Mouse (Mus musculus) monocyte, adult 5-6 weeks (primary cell): ENCODE measurements around the gene Actg1. TPM values are rescaled to one million over a fixed set of nuclear protein-coding genes. Genes with fewer than 3 reads are reported as not detected.

Source experiments
- ATAC-seq: fragments of 153-309, 156-312 bp; replicated peaks from 2 replicates; pipeline ENCODE4 v1.8.0; 2017; ENCODE audit warnings: mild to moderate bottlenecking; ENCODE audit not compliant: low TSS enrichment, insufficient number of reproducible peaks, severe bottlenecking, poor library complexity, low FRiP score
- total RNA-seq: library from RNA; stranded (forward); fragments of 200-1000, 200-491, 200-594 nt; gene quantifications from 3 replicates; pipeline ENCODE4 v1.2.3, GENCODE M21; 2017

Actg1 gene
- total RNA-seq, 1 experiment from 2014 or later, result 1,849 TPM

- ATAC-seq, result no peak
Measured at GRCm38 (mm10) chr11:120316690-120317254, 31.6 kb downstream of the Actg1 start.

GRCm38 (mm10) chr11:120315832-120316689 lies 32.3 kb downstream of the Actg1 start:
- ATAC-seq, result peak; percentile 99

- ATAC-seq, result no peak
Measured at GRCm38 (mm10) chr11:120315416-120315761, 33.0 kb downstream of the Actg1 start.

GRCm38 (mm10) chr11:120314721-120315415 lies 33.5 kb downstream of the Actg1 start:
- no peak for ATAC-seq

- no peak for ATAC-seq
Measured at GRCm38 (mm10) chr11:120313906-120314685, 34.2 kb downstream of the Actg1 start.

- ATAC-seq, result no peak
Measured at GRCm38 (mm10) chr11:120312069-120312468, 36.3 kb downstream of the Actg1 start.

GRCm38 (mm10) chr11:120311561-120311960 lies 36.8 kb downstream of the Actg1 start:
- no peak for ATAC-seq

GRCm38 (mm10) chr11:120310813-120311312 lies 37.5 kb downstream of the Actg1 start:
- peak; percentile 69 for ATAC-seq

- no peak for ATAC-seq
Measured at GRCm38 (mm10) chr11:120308441-120309320, 39.7 kb downstream of the Actg1 start.

GRCm38 (mm10) chr11:120307566-120308430 lies 40.5 kb downstream of the Actg1 start:
- ATAC-seq, result peak; percentile 55; the same call in 1 of the 2 replicates

GRCm38 (mm10) chr11:120307132-120307413 lies 41.3 kb downstream of the Actg1 start:
- no peak for ATAC-seq

GRCm38 (mm10) chr11:120306366-120307131 lies 41.8 kb downstream of the Actg1 start:
- ATAC-seq, result no peak

GRCm38 (mm10) chr11:120305535-120306365 lies 42.6 kb downstream of the Actg1 start:
- ATAC-seq, result no peak

- ATAC-seq, result peak; percentile 83
Measured at GRCm38 (mm10) chr11:120304886-120305534, 43.3 kb downstream of the Actg1 start.

- no peak for ATAC-seq
Measured at GRCm38 (mm10) chr11:120304350-120304694, 44.0 kb downstream of the Actg1 start.
